Mouse (Mus musculus) cerebellum, adult 2 months (tissue): ENCODE data around the gene Diras2. TPM values are rescaled to one million over a fixed set of nuclear protein-coding genes. Genes with fewer than 3 reads are reported as not detected.
A peak's percentile ranks its signal among the peaks of the same experiment; 100 is the strongest.

Source experiments
- DNase-seq, 2 experiments: peaks; one replicate each; pipeline ENCODE4 v3.0.0; 2021
- H3K27ac ChIP-seq: fragments of 200-500 bp; 2 replicates; pipeline ENCODE4 v1.5.1; 2012; ENCODE audit warnings: low read length, control low read depth, inconsistent platforms; ENCODE audit not compliant: insufficient read depth
- H3K27me3 ChIP-seq: fragments of 200-500 bp; 2 replicates; pipeline ENCODE4 v1.6.1; 2012; ENCODE audit warnings: inconsistent platforms, mild to moderate bottlenecking, low read length, moderate library complexity; ENCODE audit not compliant: control insufficient read depth, insufficient read depth
- H3K4me1 ChIP-seq: fragments of 200-500 bp; 2 replicates; pipeline ENCODE4 v1.6.1; 2011; ENCODE audit warnings: low read length; ENCODE audit not compliant: control insufficient read depth, insufficient read depth
- H3K4me3 ChIP-seq: fragments of 200-500 bp; replicated peaks from 2 replicates; pipeline ENCODE3; 2011; ENCODE audit warnings: mild to moderate bottlenecking, low read depth, low read length, control low read depth; ENCODE audit not compliant: insufficient read depth
- CTCF ChIP-seq: fragments of 200-500 bp; IDR thresholded peaks from 2 replicates; pipeline ENCODE4 v1.5.1; 2011; ENCODE audit warnings: low read depth, mild to moderate bottlenecking, control low read depth, low read length, moderate library complexity, borderline replicate concordance; ENCODE audit not compliant: insufficient read depth
- POLR2A ChIP-seq: fragments of 200-500 bp; IDR thresholded peaks from 2 replicates; pipeline ENCODE4 v1.6.1; 2011; ENCODE audit warnings: low read length, control low read depth, borderline replicate concordance; ENCODE audit not compliant: insufficient read depth
- WGBS: fragments of 180-500 bp; shearing (Covaris S2); methylation state at CpG from one replicate; pipeline ENCODE4 v1.1.7; 2018; 5-methylcytosine and 5-hydroxymethylcytosine counted together
- polyA plus RNA-seq: library from polyadenylated mRNA; depleted of rRNA; stranded (reverse); fragments of >200 nt; gene quantifications from 2 replicates; pipeline ENCODE4 v1.2.3, GENCODE M21; 2012

The Diras2 gene
- polyA plus RNA-seq, 1 experiment, result 241 TPM

- peaks cover 57% of the 10 kb centered on the region for H3K4me1 ChIP-seq
- peak overlapping the region; percentile 52 for H3K27ac ChIP-seq
- DNase-seq, result peak; percentile 50 to 52
- 23% methylated on average over 5 of the region's 5 CpGs for WGBS
- H3K4me3 ChIP-seq, result peak overlapping the region; percentile 12
- H3K27me3 ChIP-seq, result no peaks in the 10 kb centered on the region
- TF ChIP-seq POLR2A (no peak), CTCF (no peak)
Measured at GRCm38 (mm10) chr13:52519425-52519824, 11.7 kb downstream of the Diras2 start.

GRCm38 (mm10) chr13:52518377-52518776 is 12.7 kb downstream of the Diras2 start:
- 48% methylated on average over 4 of the region's 4 CpGs for WGBS
- H3K4me3 ChIP-seq, result no peak overlapping the region

GRCm38 (mm10) chr13:52517021-52517420 is 14.1 kb downstream of the Diras2 start:
- H3K27ac ChIP-seq, result no peak overlapping the region
- H3K4me3 ChIP-seq, result no peak overlapping the region
- 30% methylated on average over 5 of the region's 5 CpGs for WGBS
- no peaks in the 10 kb centered on the region for H3K27me3 ChIP-seq
- H3K4me1 ChIP-seq, result peaks cover 49% of the 10 kb centered on the region
- DNase-seq, result peak in 1 of 2 experiments; percentile 25
- no peak for TF ChIP-seq POLR2A
- no peak for TF ChIP-seq CTCF

More at GRCm38 (mm10) chr13:52518377-52518776, 12.7 kb downstream of the Diras2 start:
- DNase-seq, result peak; percentile 37 to 42
- no peaks in the 10 kb centered on the region for H3K27me3 ChIP-seq
- TF ChIP-seq CTCF, result no peak
- TF ChIP-seq POLR2A, result no peak
- H3K4me1 ChIP-seq, result peaks cover 58% of the 10 kb centered on the region
- 0 out of 2 replicates have a peak overlapping the region, but pooled peaks have one; percentile 57 for H3K27ac ChIP-seq

- no peak for TF ChIP-seq POLR2A
- TF ChIP-seq CTCF, result no peak
- H3K27me3 ChIP-seq, result no peaks in the 10 kb centered on the region
- peaks cover 49% of the 10 kb centered on the region for H3K4me1 ChIP-seq
- 61% methylated on average over 4 of the region's 4 CpGs for WGBS
- no peak overlapping the region for H3K4me3 ChIP-seq
- DNase-seq, result peak in 1 of 2 experiments; percentile 13
- peak overlapping the region; percentile 76 for H3K27ac ChIP-seq
Measured at GRCm38 (mm10) chr13:52516561-52516960, 14.5 kb downstream of the Diras2 start.

GRCm38 (mm10) chr13:52516051-52516450 is 15.0 kb downstream of the Diras2 start:
- DNase-seq, result peak; percentile 41 to 62
- no peak for TF ChIP-seq POLR2A
- TF ChIP-seq CTCF, result no peak
- Histone ChIP-seq H3K27me3 (no peaks in the 10 kb centered on the region), H3K4me3 (no peak overlapping the region), H3K27ac (peak overlapping the region; percentile 76; the same call in 1 of the 2 replicates), H3K4me1 (peaks cover 48% of the 10 kb centered on the region)
- WGBS, result 29% methylated on average over 3 of the region's 3 CpGs

GRCm38 (mm10) chr13:52513554-52513953 is 17.5 kb downstream of the Diras2 start:
- DNase-seq, result peak; percentile 71 to 92
- no peak for TF ChIP-seq POLR2A
- no peak for TF ChIP-seq CTCF
- Histone ChIP-seq H3K4me3 (no peak overlapping the region), H3K27ac (peak overlapping the region; percentile 98; the same call in 1 of the 2 replicates), H3K4me1 (peaks cover 37% of the 10 kb centered on the region), H3K27me3 (no peaks in the 10 kb centered on the region)
- 20% methylated on average over 3 of the region's 3 CpGs for WGBS

- DNase-seq, result peak; percentile 81 to 95
- H3K4me1 ChIP-seq, result peaks cover 36% of the 10 kb centered on the region
- 8% methylated on average over 5 of the region's 5 CpGs for WGBS
- no peak overlapping the region for H3K4me3 ChIP-seq
- H3K27me3 ChIP-seq, result no peaks in the 10 kb centered on the region
- no peak for TF ChIP-seq CTCF
- peak; percentile 35; the same call in 1 of the 2 replicates for TF ChIP-seq POLR2A
- H3K27ac ChIP-seq, result peak overlapping the region; percentile 88; the same call in 1 of the 2 replicates
Measured at GRCm38 (mm10) chr13:52512356-52512755, 18.7 kb downstream of the Diras2 start.

- peak overlapping the region; percentile 84 for H3K27ac ChIP-seq
- DNase-seq, result peak; percentile 74 to 91
- H3K27me3 ChIP-seq, result no peaks in the 10 kb centered on the region
- 12% methylated on average over 4 of the region's 4 CpGs for WGBS
- H3K4me3 ChIP-seq, result no peak overlapping the region
- TF ChIP-seq CTCF (no peak), POLR2A (no peak)
- peaks cover 34% of the 10 kb centered on the region for H3K4me1 ChIP-seq
Measured at GRCm38 (mm10) chr13:52510172-52510880, 20.8 kb downstream of the Diras2 start.
